Mouse (Mus musculus) embryonic stem cell, embryonic (primary cell): Measurements from ENCODE around the gene Rab6b.

Experiments used
- CTCF ChIA-PET, 4 experiments: fragments of 300-600 bp in 2 of 4; fragments of 350-600 bp in 2 of 4; sonication (Branson Sonifier 250); formaldehyde crosslinking; loops; one replicate each; lab custom pipeline; 2022; ENCODE audit warnings: inconsistent platforms in 2 of 4; lab: Charles Lee
- POLR2A ChIA-PET, 4 experiments: fragments of 300-600 bp in 2 of 4; fragments of 350-600 bp in 2 of 4; sonication (Branson Sonifier 250); formaldehyde crosslinking; loops; one replicate each; lab custom pipeline; 2022; ENCODE audit warnings: antibody characterized with exemption in 4 of 4, inconsistent platforms in 1 of 4; lab: Charles Lee

Gene Rab6b

GRCm38 (mm10) chr9:103090116-103090875 lies 21.3 kb upstream of the Rab6b start:
- POLR2A ChIA-PET = interaction anchor here in 3 of 4 experiments (0.7 to 1.1 kb wide), 4 partner anchors 13 to 90 kb away, joined by 3 to 4 read pairs (median 3); partner anchors contain the start of gene Rab6b (in 1 of the 3)
- CTCF ChIA-PET = interaction anchor here in 1 of 4 experiments (1.3 to 2.9 kb wide), 4 partner anchors 77 to 454 kb away, joined by 3 to 14 read pairs (median 4); no protein-coding TSS in a partner anchor

- CTCF ChIA-PET = interaction anchor here in 3 of 4 experiments (0.6 to 2.9 kb wide), 23 partner anchors 8 to 455 kb away, joined by 3 to 14 read pairs (median 4); no protein-coding TSS in a partner anchor
- POLR2A ChIA-PET = interaction anchor here in 3 of 4 experiments (0.5 to 1.6 kb wide), 7 partner anchors 20 to 530 kb away, joined by 3 to 5 read pairs (median 4); partner anchors contain the start of gene Rab6b (in 1 of the 3)
Measured at GRCm38 (mm10) chr9:103091039-103091883, 20.3 kb upstream of the Rab6b start.

- ChIA-PET CTCF (interaction anchor here (0.5 to 2.9 kb wide), 27 partner anchors 9 to 467 kb away, joined by 3 to 14 read pairs (median 4); no protein-coding TSS in a partner anchor), POLR2A (interaction anchor here in 3 of 4 experiments (0.6 to 1.6 kb wide), 8 partner anchors 21 to 465 kb away, joined by 3 to 5 read pairs (median 3); partner anchors contain the start of genes 1300017J02Rik (in 1 of the 3) and Topbp1 (in 1 of the 3))
Measured at GRCm38 (mm10) chr9:103092248-103092647, 19.3 kb upstream of the Rab6b start.

- ChIA-PET CTCF (interaction anchor here in 2 of 4 experiments (0.6 to 1.8 kb wide), 5 partner anchors 19 to 115 kb away, joined by 3 to 9 read pairs (median 4); no protein-coding TSS in a partner anchor), POLR2A (interaction anchor here in 2 of 4 experiments (0.9 to 1.3 kb wide), 2 partner anchors 40 to 402 kb away, joined by 3 read pairs; no protein-coding TSS in a partner anchor)
Measured at GRCm38 (mm10) chr9:103093681-103094080, 17.9 kb upstream of the Rab6b start.

GRCm38 (mm10) chr9:103108341-103108798 lies 3.2 kb upstream of the Rab6b start:
- ChIA-PET POLR2A (interaction anchor here in 1 of 4 experiments (0.7 kb wide), 1 partner anchor 237 kb away, joined by 4 read pairs; no protein-coding TSS in a partner anchor), CTCF (interaction anchor here in 1 of 4 experiments (1.1 kb wide), 1 partner anchor 194 kb away, joined by 3 read pairs; no protein-coding TSS in a partner anchor)

- ChIA-PET POLR2A (interaction anchor here in 2 of 4 experiments (0.6 kb wide), 2 partner anchors 36 to 468 kb away, joined by 3 to 5 read pairs; no protein-coding TSS in a partner anchor), CTCF (interaction anchor here in 1 of 4 experiments (1.1 kb wide), 1 partner anchor 194 kb away, joined by 3 read pairs; no protein-coding TSS in a partner anchor)
Measured at GRCm38 (mm10) chr9:103108943-103109670, 2.5 kb upstream of the Rab6b start.

- CTCF ChIA-PET = no interaction called here
- POLR2A ChIA-PET = interaction anchor here in 3 of 4 experiments (0.6 to 4.7 kb wide), 7 partner anchors 11 to 166 kb away, joined by 3 to 40 read pairs (median 4); no protein-coding TSS in a partner anchor
Measured at GRCm38 (mm10) chr9:103109911-103110310, 1.7 kb upstream of the Rab6b start.

GRCm38 (mm10) chr9:103110727-103111501 lies 673 bp upstream of the Rab6b start:
- ChIA-PET CTCF (interaction anchor here in 2 of 4 experiments (0.6 to 1.4 kb wide), 3 partner anchors 29 to 97 kb away, joined by 3 read pairs; no protein-coding TSS in a partner anchor), POLR2A (interaction anchor here in 3 of 4 experiments (0.5 to 4.7 kb wide), 16 partner anchors 9 to 266 kb away, joined by 3 to 40 read pairs (median 3); no protein-coding TSS in a partner anchor)

- POLR2A ChIA-PET = interaction anchor here in 3 of 4 experiments (0.6 to 4.7 kb wide), 23 partner anchors 10 to 397 kb away, joined by 3 to 40 read pairs (median 3); no protein-coding TSS in a partner anchor
- CTCF ChIA-PET = interaction anchor here (0.5 to 1.9 kb wide), 10 partner anchors 20 to 522 kb away, joined by 3 to 7 read pairs (median 4); no protein-coding TSS in a partner anchor
Measured at GRCm38 (mm10) chr9:103112471-103113271, 1.1 kb downstream of the Rab6b start.

GRCm38 (mm10) chr9:103113351-103113750 lies 1.8 kb downstream of the Rab6b start:
- ChIA-PET POLR2A (interaction anchor here in 3 of 4 experiments (0.6 to 4.7 kb wide), 19 partner anchors 9 to 196 kb away, joined by 3 to 40 read pairs (median 3); no protein-coding TSS in a partner anchor), CTCF (interaction anchor here in 2 of 4 experiments (0.5 to 1.9 kb wide), 5 partner anchors 20 to 425 kb away, joined by 3 to 6 read pairs (median 5); no protein-coding TSS in a partner anchor)

- CTCF ChIA-PET = interaction anchor here in 1 of 4 experiments (0.7 kb wide), 1 partner anchor 426 kb away, joined by 5 read pairs; no protein-coding TSS in a partner anchor
Measured at GRCm38 (mm10) chr9:103114326-103114725, 2.7 kb downstream of the Rab6b start.

GRCm38 (mm10) chr9:103114901-103115300 lies 3.3 kb downstream of the Rab6b start:
- ChIA-PET CTCF (no interaction called here), POLR2A (no interaction called here)

More at GRCm38 (mm10) chr9:103114326-103114725, 2.7 kb downstream of the Rab6b start:
- POLR2A ChIA-PET = interaction anchor here in 1 of 4 experiments (1.4 to 4.7 kb wide), 3 partner anchors 20 to 32 kb away, joined by 6 to 40 read pairs (median 7); no protein-coding TSS in a partner anchor

- POLR2A ChIA-PET = interaction anchor here (0.6 to 1.5 kb wide), 5 partner anchors 17 to 201 kb away, joined by 3 to 4 read pairs (median 3); no protein-coding TSS in a partner anchor
- CTCF ChIA-PET = interaction anchor here in 1 of 4 experiments (0.6 kb wide), 1 partner anchor 27 kb away, joined by 3 read pairs; no protein-coding TSS in a partner anchor
Measured at GRCm38 (mm10) chr9:103116941-103117340, 5.4 kb downstream of the Rab6b start.

GRCm38 (mm10) chr9:103117495-103117894 lies 5.9 kb downstream of the Rab6b start:
- ChIA-PET POLR2A (interaction anchor here (0.6 to 1.5 kb wide), 7 partner anchors 16 to 200 kb away, joined by 3 to 4 read pairs (median 3); no protein-coding TSS in a partner anchor), CTCF (interaction anchor here in 2 of 4 experiments (0.6 to 0.7 kb wide), 3 partner anchors 27 to 527 kb away, joined by 3 to 9 read pairs (median 3); no protein-coding TSS in a partner anchor)
